Mouse (Mus musculus): ENCODE data around the gene Pcnx. TPM values are rescaled to one million over a fixed set of nuclear protein-coding genes. Genes with fewer than 3 reads are reported as not detected.
A peak's percentile ranks its signal among the peaks of the same experiment; 100 is the strongest.

The Pcnx gene
- polyA plus RNA-seq, 1 experiment from 2014 or later, result 11.4 TPM

- no peaks in the 10 kb centered on the region for H3K4me1 ChIP-seq (ENCODE audit: control insufficient read depth, insufficient read depth, low read length)
- no peak overlapping the region for H3K27ac ChIP-seq (ENCODE audit: low read depth, low read length)
- H3K36me3 ChIP-seq (ENCODE audit: control insufficient read depth, insufficient read depth, low read length), result 0 out of 2 replicates have a peak, but pooled peaks cover 5% of the 10 kb centered on the region
- ATAC-seq (ENCODE audit: low FRiP score), result no peak
- no peak overlapping the region for H3K4me3 ChIP-seq (ENCODE audit: low read depth, low read length)
- no peak overlapping the region for H3K9ac ChIP-seq (ENCODE audit: low read length)
- no peaks in the 10 kb centered on the region; the same call in 1 of the 2 replicates for H3K9me3 ChIP-seq (ENCODE audit: control insufficient read depth, low read length)
- H3K4me2 ChIP-seq, result no peak overlapping the region
- peak; percentile 54 for DNase-seq (ENCODE audit: low spot score, missing footprints)
- H3K27me3 ChIP-seq (ENCODE audit: control insufficient read depth, insufficient read depth, low read length), result no peaks in the 10 kb centered on the region
- 94% methylated on average over 2 of the region's 2 CpGs for WGBS
These were observed 44.6 kb downstream of the Pcnx start for GRCm38 (mm10) chr12:81904456-81904855.

- WGBS, result 90% methylated on average over 2 of the region's 2 CpGs
- ATAC-seq (ENCODE audit: low FRiP score), result no peak
- Histone ChIP-seq H3K27ac (ENCODE audit: low read depth, low read length) (no peak overlapping the region), H3K4me1 (ENCODE audit: control insufficient read depth, insufficient read depth, low read length) (no peaks in the 10 kb centered on the region), H3K9ac (ENCODE audit: low read length) (no peak overlapping the region), H3K4me3 (ENCODE audit: low read depth, low read length) (no peak overlapping the region), H3K27me3 (ENCODE audit: control insufficient read depth, insufficient read depth, low read length) (no peaks in the 10 kb centered on the region), H3K4me2 (no peak overlapping the region), H3K9me3 (ENCODE audit: control insufficient read depth, low read length) (no peaks in the 10 kb centered on the region; the same call in 1 of the 2 replicates), H3K36me3 (ENCODE audit: control insufficient read depth, insufficient read depth, low read length) (0 out of 2 replicates have a peak, but pooled peaks cover 5% of the 10 kb centered on the region)
- no peak for DNase-seq (ENCODE audit: low spot score, missing footprints)
These were observed 46.0 kb downstream of the Pcnx start for GRCm38 (mm10) chr12:81905865-81906264.

- Histone ChIP-seq H3K9me3 (ENCODE audit: control insufficient read depth, low read length) (no peaks in the 10 kb centered on the region; the same call in 1 of the 2 replicates), H3K36me3 (ENCODE audit: control insufficient read depth, insufficient read depth, low read length) (0 out of 2 replicates have a peak, but pooled peaks cover 5% of the 10 kb centered on the region), H3K4me3 (ENCODE audit: low read depth, low read length) (no peak overlapping the region), H3K4me1 (ENCODE audit: control insufficient read depth, insufficient read depth, low read length) (no peaks in the 10 kb centered on the region), H3K27ac (ENCODE audit: low read depth, low read length) (no peak overlapping the region), H3K9ac (ENCODE audit: low read length) (no peak overlapping the region), H3K27me3 (ENCODE audit: control insufficient read depth, insufficient read depth, low read length) (no peaks in the 10 kb centered on the region), H3K4me2 (no peak overlapping the region)
- WGBS, result 68% methylated on average over 4 of the region's 4 CpGs
- DNase-seq (ENCODE audit: low spot score, missing footprints) (no peak), ATAC-seq (ENCODE audit: low FRiP score) (no peak)
These were observed 48.0 kb downstream of the Pcnx start for GRCm38 (mm10) chr12:81907741-81908357.

DNA sequence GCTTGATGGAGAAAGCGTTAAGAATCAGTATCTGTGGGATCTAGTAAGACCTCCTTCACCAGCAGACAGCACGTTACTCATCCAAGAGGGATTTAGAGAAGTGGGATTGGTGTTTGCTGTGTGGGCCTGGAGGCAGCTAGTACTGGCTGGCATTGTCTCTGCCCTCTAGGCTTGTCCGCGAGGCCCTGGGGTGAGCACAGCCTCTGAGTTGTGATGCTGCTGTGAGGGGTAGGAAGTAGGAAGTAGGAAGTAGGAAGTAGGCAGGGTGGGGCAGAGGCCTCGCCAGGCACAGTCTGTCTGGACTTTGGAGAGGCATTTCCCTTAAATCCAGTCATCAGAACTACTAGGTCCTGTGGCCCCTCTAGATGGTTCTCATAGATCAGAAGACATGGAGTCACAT lies 50.6 kb downstream of the Pcnx start:
- no peak overlapping the region for H3K4me3 ChIP-seq (ENCODE audit: low read depth, low read length)
- no peak overlapping the region for H3K9ac ChIP-seq (ENCODE audit: low read length)
- no peaks in the 10 kb centered on the region; the same call in 1 of the 2 replicates for H3K9me3 ChIP-seq (ENCODE audit: control insufficient read depth, low read length)
- H3K4me2 ChIP-seq, result no peak overlapping the region
- no peak overlapping the region for H3K27ac ChIP-seq (ENCODE audit: low read depth, low read length)
- DNase-seq (ENCODE audit: low spot score, missing footprints), result peak; percentile 60
- 70% methylated on average over 5 of the region's 5 CpGs for WGBS
- 0 out of 2 replicates have a peak, but pooled peaks cover 5% of the 10 kb centered on the region for H3K36me3 ChIP-seq (ENCODE audit: control insufficient read depth, insufficient read depth, low read length)
- H3K27me3 ChIP-seq (ENCODE audit: control insufficient read depth, insufficient read depth, low read length), result no peaks in the 10 kb centered on the region
- H3K4me1 ChIP-seq (ENCODE audit: control insufficient read depth, insufficient read depth, low read length), result no peaks in the 10 kb centered on the region
- ATAC-seq (ENCODE audit: low FRiP score), result no peak

- no peak overlapping the region for H3K9ac ChIP-seq (ENCODE audit: low read length)
- whole genome bisulfite sequencing, result 66% methylated on average over 2 of the region's 2 CpGs
- DNase-seq (ENCODE audit: low spot score, missing footprints), result peak; percentile 92
- peaks cover 6% of the 10 kb centered on the region for H3K36me3 ChIP-seq (ENCODE audit: control insufficient read depth, insufficient read depth, low read length)
- H3K27ac ChIP-seq (ENCODE audit: low read depth, low read length), result no peak overlapping the region
- no peak overlapping the region for H3K4me2 ChIP-seq
- no peaks in the 10 kb centered on the region for H3K27me3 ChIP-seq (ENCODE audit: control insufficient read depth, insufficient read depth, low read length)
- no peak for ATAC-seq (ENCODE audit: low FRiP score)
- no peaks in the 10 kb centered on the region for H3K9me3 ChIP-seq (ENCODE audit: control insufficient read depth, low read length)
- no peaks in the 10 kb centered on the region for H3K4me1 ChIP-seq (ENCODE audit: control insufficient read depth, insufficient read depth, low read length)
- H3K4me3 ChIP-seq (ENCODE audit: low read depth, low read length), result no peak overlapping the region
These were observed 55.5 kb downstream of the Pcnx start for GRCm38 (mm10) chr12:81915176-81915950.

- Histone ChIP-seq H3K9ac (ENCODE audit: low read length) (no peak overlapping the region), H3K27ac (ENCODE audit: low read depth, low read length) (no peak overlapping the region), H3K27me3 (ENCODE audit: control insufficient read depth, insufficient read depth, low read length) (no peaks in the 10 kb centered on the region), H3K9me3 (ENCODE audit: control insufficient read depth, low read length) (no peaks in the 10 kb centered on the region), H3K4me2 (no peak overlapping the region), H3K4me1 (ENCODE audit: control insufficient read depth, insufficient read depth, low read length) (no peaks in the 10 kb centered on the region), H3K36me3 (ENCODE audit: control insufficient read depth, insufficient read depth, low read length) (peaks cover 6% of the 10 kb centered on the region), H3K4me3 (ENCODE audit: low read depth, low read length) (no peak overlapping the region)
- no peak for ATAC-seq (ENCODE audit: low FRiP score)
- peak; percentile 49 for DNase-seq (ENCODE audit: low spot score, missing footprints)
- WGBS, result 91% methylated on average over 12 of the region's 12 CpGs
These were observed 58.5 kb downstream of the Pcnx start for GRCm38 (mm10) chr12:81918346-81918745.

- Histone ChIP-seq H3K9me3 (ENCODE audit: control insufficient read depth, low read length) (no peaks in the 10 kb centered on the region), H3K4me1 (ENCODE audit: control insufficient read depth, insufficient read depth, low read length) (no peaks in the 10 kb centered on the region), H3K9ac (ENCODE audit: low read length) (no peak overlapping the region), H3K4me2 (no peak overlapping the region), H3K27me3 (ENCODE audit: control insufficient read depth, insufficient read depth, low read length) (no peaks in the 10 kb centered on the region), H3K36me3 (ENCODE audit: control insufficient read depth, insufficient read depth, low read length) (peaks cover 6% of the 10 kb centered on the region), H3K27ac (ENCODE audit: low read depth, low read length) (no peak overlapping the region), H3K4me3 (ENCODE audit: low read depth, low read length) (no peak overlapping the region)
- ATAC-seq (ENCODE audit: low FRiP score) (no peak), DNase-seq (ENCODE audit: low spot score, missing footprints) (no peak)
- 97% methylated on average over 14 of the region's 14 CpGs for WGBS
These were observed 59.1 kb downstream of the Pcnx start for GRCm38 (mm10) chr12:81918886-81919285.

GRCm38 (mm10) chr12:81920027-81920426 lies 60.2 kb downstream of the Pcnx start:
- ATAC-seq (ENCODE audit: low FRiP score), result no peak
- Histone ChIP-seq H3K27me3 (ENCODE audit: control insufficient read depth, insufficient read depth, low read length) (no peaks in the 10 kb centered on the region), H3K4me1 (ENCODE audit: control insufficient read depth, insufficient read depth, low read length) (no peaks in the 10 kb centered on the region), H3K4me3 (ENCODE audit: low read depth, low read length) (no peak overlapping the region), H3K9ac (ENCODE audit: low read length) (no peak overlapping the region), H3K9me3 (ENCODE audit: control insufficient read depth, low read length) (no peaks in the 10 kb centered on the region), H3K36me3 (ENCODE audit: control insufficient read depth, insufficient read depth, low read length) (peaks cover 6% of the 10 kb centered on the region), H3K4me2 (no peak overlapping the region), H3K27ac (ENCODE audit: low read depth, low read length) (no peak overlapping the region)
- no peak for DNase-seq (ENCODE audit: low spot score, missing footprints)
- WGBS, result 91% methylated on average over 10 of the region's 10 CpGs

GRCm38 (mm10) chr12:81920614-81921013 lies 60.8 kb downstream of the Pcnx start:
- WGBS, result 94% methylated on average over 2 of the region's 2 CpGs
- no peaks in the 10 kb centered on the region for H3K9me3 ChIP-seq (ENCODE audit: control insufficient read depth, low read length)
- peaks cover 6% of the 10 kb centered on the region for H3K36me3 ChIP-seq (ENCODE audit: control insufficient read depth, insufficient read depth, low read length)
- H3K4me1 ChIP-seq (ENCODE audit: control insufficient read depth, insufficient read depth, low read length), result no peaks in the 10 kb centered on the region
- ATAC-seq (ENCODE audit: low FRiP score) (no peak), DNase-seq (ENCODE audit: low spot score, missing footprints) (no peak)
- no peak overlapping the region for H3K9ac ChIP-seq (ENCODE audit: low read length)
- no peaks in the 10 kb centered on the region for H3K27me3 ChIP-seq (ENCODE audit: control insufficient read depth, insufficient read depth, low read length)
- no peak overlapping the region for H3K4me2 ChIP-seq
- H3K4me3 ChIP-seq (ENCODE audit: low read depth, low read length), result no peak overlapping the region
- no peak overlapping the region for H3K27ac ChIP-seq (ENCODE audit: low read depth, low read length)

Measured in midbrain, embryonic 11.5 days (tissue).